Mouse (Mus musculus) lung, adult 2 months (tissue): ENCODE data around the gene Hist1h2af. TPM values are rescaled to one million over a fixed set of nuclear protein-coding genes. Genes with fewer than 3 reads are reported as not detected.
"Not testable (repeated sequence)": the region's sequence is repeated elsewhere in the genome, so short reads cannot be mapped to it uniquely, and the experiment has no call there.

Experiments used
- DNase-seq: peaks from one replicate; pipeline ENCODE4 v3.0.0; 2022
- H3K4me1 ChIP-seq: fragments of 200-500 bp; 2 replicates; pipeline ENCODE4 v1.6.1; 2011; ENCODE audit warnings: low read length; ENCODE audit not compliant: control insufficient read depth, insufficient read depth
- H3K4me3 ChIP-seq: fragments of 200-500 bp; replicated peaks from 2 replicates; pipeline ENCODE3; 2011; ENCODE audit warnings: low read depth, mild to moderate bottlenecking, control low read depth, low read length; ENCODE audit errors: extremely low read depth
- CTCF ChIP-seq: fragments of 200-500 bp; IDR thresholded peaks from 2 replicates; pipeline ENCODE4 v1.5.1; 2011; ENCODE audit warnings: mild to moderate bottlenecking, low read length, control low read depth; ENCODE audit not compliant: insufficient read depth
- POLR2A ChIP-seq: fragments of 200-500 bp; IDR thresholded peaks from 2 replicates; pipeline ENCODE4 v1.6.1; 2011; ENCODE audit warnings: low read depth, mild to moderate bottlenecking, control low read depth, low read length, borderline replicate concordance; ENCODE audit errors: extremely low read depth
- WGBS: fragments of 180-500 bp; shearing (Covaris S2); methylation state at CpG from one replicate; pipeline ENCODE4 v1.1.7; 2018; 5-methylcytosine and 5-hydroxymethylcytosine counted together
- polyA plus RNA-seq: library from polyadenylated mRNA; depleted of rRNA; stranded (reverse); fragments of >200 nt; gene quantifications from 2 replicates; pipeline ENCODE4 v1.2.3, GENCODE M21; 2012

The Hist1h2af gene
- polyA plus RNA-seq, 1 experiment, result 47.1 TPM

GRCm38 (mm10) chr13:23542999-23543607 lies 9.4 kb downstream of the Hist1h2af start, which contains the start of gene Hist1h2bh:
TSS of gene Hist1h2bh (minus strand) at chr13:23543392.
- WGBS, result under 1% methylated on average over 36 of the region's 42 CpGs
- not testable (repeated sequence) for H3K4me1 ChIP-seq
- peak; percentile 35; the same call in 1 of the 2 replicates for TF ChIP-seq POLR2A
- peak within 1 kb of the TSS; percentile 71 for H3K4me3 ChIP-seq
- peak; percentile 67 for DNase-seq

- H3K4me1 ChIP-seq, result peaks cover 2% of the 10 kb centered on the region; the same call in 1 of the 2 replicates
- WGBS, result under 1% methylated on average over 35 of the region's 45 CpGs
- DNase-seq, result peak; percentile 71
- TF ChIP-seq POLR2A (peak; percentile 84), CTCF (no peak)
- peak within 1 kb of the TSS; percentile 71 for H3K4me3 ChIP-seq
Measured at GRCm38 (mm10) chr13:23543965-23544786, 10.5 kb downstream of the Hist1h2af start, which contains the start of gene Hist1h3f. TSS of gene Hist1h3f (plus strand) at chr13:23544052.

GRCm38 (mm10) chr13:23544787-23545120 lies 11.0 kb downstream of the Hist1h2af start:
- not testable (repeated sequence) for H3K4me1 ChIP-seq, DNase-seq
- H3K4me3 ChIP-seq, result peak overlapping the region; percentile 24
- under 1% methylated on average over 13 of the region's 14 CpGs for WGBS

GRCm38 (mm10) chr13:23546694-23547093 lies 13.0 kb downstream of the Hist1h2af start:
- WGBS, result 72% methylated on average over 5 of the region's 5 CpGs

GRCm38 (mm10) chr13:23550761-23551145 lies 17.0 kb downstream of the Hist1h2af start:
- TF ChIP-seq POLR2A (no peak), CTCF (no peak)
- no peak for DNase-seq
- H3K4me1 ChIP-seq, result peaks cover 3% of the 10 kb centered on the region; the same call in 1 of the 2 replicates
- H3K4me3 ChIP-seq, result no peak overlapping the region
- 5% methylated on average over 3 of the region's 3 CpGs for WGBS

More at GRCm38 (mm10) chr13:23546694-23547093, 13.0 kb downstream of the Hist1h2af start:
- Histone ChIP-seq H3K4me3 (no peak overlapping the region), H3K4me1 (peaks cover 2% of the 10 kb centered on the region; the same call in 1 of the 2 replicates)
- no peak for DNase-seq
- no peak for TF ChIP-seq POLR2A
- TF ChIP-seq CTCF, result no peak

GRCm38 (mm10) chr13:23551146-23551834 lies 17.6 kb downstream of the Hist1h2af start, which contains the start of gene Hist1h4f:
TSS of gene Hist1h4f (minus strand) at chr13:23551648.
- H3K4me3 ChIP-seq, result peak within 1 kb of the TSS; percentile 61
- peak; percentile 74 for DNase-seq
- not testable (repeated sequence) for H3K4me1 ChIP-seq
- under 1% methylated on average over 47 of the region's 47 CpGs for whole genome bisulfite sequencing
- TF ChIP-seq CTCF, result 0 out of 2 replicates have a peak, but pooled peaks have one; percentile 12
- peak; percentile 81; the same call in 1 of the 2 replicates for TF ChIP-seq POLR2A

GRCm38 (mm10) chr13:23551931-23552914 lies 18.5 kb downstream of the Hist1h2af start:
- Histone ChIP-seq H3K4me1 (peaks cover 5% of the 10 kb centered on the region), H3K4me3 (no peak overlapping the region)
- TF ChIP-seq CTCF (no peak), POLR2A (no peak)
- 38% methylated on average over 8 of the region's 8 CpGs for WGBS
- no peak for DNase-seq

- TF ChIP-seq POLR2A (no peak), CTCF (no peak)
Measured at GRCm38 (mm10) chr13:23552962-23553361, 19.3 kb downstream of the Hist1h2af start, which contains the start of gene Hist1h1d. TSS of gene Hist1h1d (plus strand) at chr13:23553262.

More at GRCm38 (mm10) chr13:23552962-23553361, 19.3 kb downstream of the Hist1h2af start, which contains the start of gene Hist1h1d:
- no peak for DNase-seq
- Histone ChIP-seq H3K4me1 (peaks cover 5% of the 10 kb centered on the region), H3K4me3 (peak within 1 kb of the TSS; percentile 16)
